Mouse (Mus musculus): Measurements from ENCODE around the gene Olfr1045. TPM values are rescaled to one million over a fixed set of nuclear protein-coding genes. Genes with fewer than 3 reads are reported as not detected.

Gene Olfr1045
- polyA plus RNA-seq, 1 experiment from 2014 or later: not detected

GRCm38 (mm10) chr2:86167422-86167821 lies 35.4 kb downstream of the Olfr1045 start, which contains the start of gene Olfr1043:
TSS of gene Olfr1043 (minus strand) at chr2:86167522.
- 89% methylated on average over 2 of the region's 2 CpGs for WGBS
- Histone ChIP-seq H3K27me3 (ENCODE audit: control insufficient read depth, insufficient read depth, low read depth, low read length) (no peaks in the 10 kb centered on the region), H3K4me1 (ENCODE audit: control insufficient read depth, insufficient read depth, low read length) (no peaks in the 10 kb centered on the region), H3K27ac (ENCODE audit: low read length) (no peak within 1 kb of the TSS), H3K9me3 (replicated peaks; ENCODE audit: control insufficient read depth, low read length, poor library complexity, severe bottlenecking) (no peaks in the 10 kb centered on the region), H3K36me3 (ENCODE audit: control insufficient read depth, insufficient read depth, low read length) (no peaks in the 10 kb centered on the region), H3K4me3 (ENCODE audit: low read depth, low read length) (no peak within 1 kb of the TSS), H3K9ac (ENCODE audit: low read depth, low read length) (no peak within 1 kb of the TSS), H3K4me2 (ENCODE audit: low read length) (no peak within 1 kb of the TSS)
- no peak for ATAC-seq

DNA sequence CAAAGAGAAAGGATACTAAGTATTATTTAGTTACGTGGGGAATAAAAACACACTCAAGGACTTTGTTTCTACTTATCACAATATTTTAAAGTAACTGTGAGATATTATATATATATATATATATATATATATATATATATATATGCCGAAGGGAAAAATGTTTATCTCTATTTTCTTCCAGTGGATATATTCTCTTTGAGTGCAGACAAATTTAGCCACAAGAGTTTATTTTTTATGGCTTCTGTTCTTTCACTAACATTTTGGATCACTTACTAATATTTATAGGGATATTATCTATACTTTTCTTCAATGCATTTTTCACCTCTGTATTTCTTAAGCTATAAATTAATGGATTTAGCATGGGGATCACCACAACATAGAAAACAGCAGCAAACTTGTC lies 41.1 kb downstream of the Olfr1045 start, which contains the start of gene Olfr1042:
Olfr1042 (minus strand) TSS at position 101 of the 400 bp plus-strand sequence.
- Histone ChIP-seq H3K9me3 (replicated peaks; ENCODE audit: control insufficient read depth, low read length, poor library complexity, severe bottlenecking) (no peaks in the 10 kb centered on the region), H3K27ac (ENCODE audit: low read length) (no peak within 1 kb of the TSS), H3K4me2 (ENCODE audit: low read length) (no peak within 1 kb of the TSS), H3K36me3 (ENCODE audit: control insufficient read depth, insufficient read depth, low read length) (no peaks in the 10 kb centered on the region), H3K4me1 (ENCODE audit: control insufficient read depth, insufficient read depth, low read length) (no peaks in the 10 kb centered on the region), H3K4me3 (ENCODE audit: low read depth, low read length) (no peak within 1 kb of the TSS), H3K9ac (ENCODE audit: low read depth, low read length) (no peak within 1 kb of the TSS), H3K27me3 (ENCODE audit: control insufficient read depth, insufficient read depth, low read depth, low read length) (no peaks in the 10 kb centered on the region)
- no peak for ATAC-seq
- 91% methylated on average over 2 of the region's 2 CpGs for WGBS

DNA sequence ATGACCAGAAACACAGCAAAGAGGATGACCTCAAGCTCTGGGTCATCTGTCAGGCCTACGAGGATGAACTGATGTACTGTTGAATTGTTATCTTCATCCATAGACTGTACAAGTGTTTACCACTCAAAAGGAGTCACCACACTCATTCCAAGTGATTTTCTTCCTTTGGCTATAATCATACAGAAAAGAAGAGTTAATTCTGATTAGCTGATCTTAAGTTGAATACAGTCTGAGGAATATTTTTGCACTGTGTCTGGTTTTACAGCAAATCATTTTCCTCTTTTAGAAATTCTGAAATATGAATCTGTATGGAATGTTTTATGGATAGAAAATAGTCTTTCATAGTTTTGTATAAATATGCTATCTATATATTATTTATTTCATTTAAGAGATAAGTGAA lies 56.2 kb downstream of the Olfr1045 start, which contains the start of gene Olfr1040:
Olfr1040 (minus strand) TSS at position 101 of the 400 bp plus-strand sequence.
- Histone ChIP-seq H3K4me3 (ENCODE audit: low read depth, low read length) (no peak within 1 kb of the TSS), H3K9ac (ENCODE audit: low read depth, low read length) (no peak within 1 kb of the TSS), H3K27me3 (ENCODE audit: control insufficient read depth, insufficient read depth, low read depth, low read length) (no peaks in the 10 kb centered on the region), H3K4me1 (ENCODE audit: control insufficient read depth, insufficient read depth, low read length) (no peaks in the 10 kb centered on the region), H3K36me3 (ENCODE audit: control insufficient read depth, insufficient read depth, low read length) (no peaks in the 10 kb centered on the region), H3K27ac (ENCODE audit: low read length) (no peak within 1 kb of the TSS), H3K9me3 (replicated peaks; ENCODE audit: control insufficient read depth, low read length, poor library complexity, severe bottlenecking) (no peaks in the 10 kb centered on the region), H3K4me2 (ENCODE audit: low read length) (no peak within 1 kb of the TSS)
- WGBS: 82% methylated on average over 1 of the region's 1 CpGs
- no peak for ATAC-seq

Other genes starting within 250 kb of the Olfr1045 start
- not detected in 2 replicates for gene Olfr1029, start 229.1 kb downstream of the Olfr1045 start, polyA plus RNA-seq (2015; fragmentation: Nextera tagmentation; extraction: Ambion mirVana)
- not detected in 2 replicates for gene Olfr1030, start 223.7 kb downstream of the Olfr1045 start, polyA plus RNA-seq (2015; fragmentation: Nextera tagmentation; extraction: Ambion mirVana)
- gene Olfr1031, start 212.7 kb downstream of the Olfr1045 start, polyA plus RNA-seq (2015; fragmentation: Nextera tagmentation; extraction: Ambion mirVana): not detected in 2 replicates
- not detected in 2 replicates for gene Olfr1032, start 197.5 kb downstream of the Olfr1045 start, polyA plus RNA-seq (2015; fragmentation: Nextera tagmentation; extraction: Ambion mirVana)
- 0.79 TPM in 1 of 2 replicates, not detected in the other for gene Olfr1033, start 182.4 kb downstream of the Olfr1045 start, polyA plus RNA-seq (2015; fragmentation: Nextera tagmentation; extraction: Ambion mirVana)
- gene Olfr1034, start 157.1 kb downstream of the Olfr1045 start, polyA plus RNA-seq (2015; fragmentation: Nextera tagmentation; extraction: Ambion mirVana): not detected in 2 replicates
- gene Olfr1036, start 129.0 kb downstream of the Olfr1045 start, polyA plus RNA-seq (2015; fragmentation: Nextera tagmentation; extraction: Ambion mirVana): not detected in 2 replicates
- not detected in 2 replicates for gene Olfr1037, start 115.6 kb downstream of the Olfr1045 start, polyA plus RNA-seq (2015; fragmentation: Nextera tagmentation; extraction: Ambion mirVana)
- gene Olfr1039, start 67.1 kb downstream of the Olfr1045 start, polyA plus RNA-seq (2015; fragmentation: Nextera tagmentation; extraction: Ambion mirVana): not detected in 2 replicates
- gene Olfr1040, start 56.3 kb downstream of the Olfr1045 start, polyA plus RNA-seq (2015; fragmentation: Nextera tagmentation; extraction: Ambion mirVana): not detected in 2 replicates
- gene Olfr1042, start 41.2 kb downstream of the Olfr1045 start, polyA plus RNA-seq (2015; fragmentation: Nextera tagmentation; extraction: Ambion mirVana): not detected in 2 replicates
- not detected in 2 replicates for gene Olfr1043, start 35.5 kb downstream of the Olfr1045 start, polyA plus RNA-seq (2015; fragmentation: Nextera tagmentation; extraction: Ambion mirVana)
- not detected in 2 replicates for gene Olfr1044, start 25.2 kb downstream of the Olfr1045 start, polyA plus RNA-seq (2015; fragmentation: Nextera tagmentation; extraction: Ambion mirVana)
- gene Olfr52, start 17.3 kb downstream of the Olfr1045 start, polyA plus RNA-seq (2015; fragmentation: Nextera tagmentation; extraction: Ambion mirVana): not detected in 2 replicates
- gene Olfr1046, start 16.3 kb upstream of the Olfr1045 start, polyA plus RNA-seq (2015; fragmentation: Nextera tagmentation; extraction: Ambion mirVana): not detected in 2 replicates
- not detected in 2 replicates for gene Olfr1047, start 28.4 kb upstream of the Olfr1045 start, polyA plus RNA-seq (2015; fragmentation: Nextera tagmentation; extraction: Ambion mirVana)
- gene Olfr1048, start 37.3 kb upstream of the Olfr1045 start, polyA plus RNA-seq (2015; fragmentation: Nextera tagmentation; extraction: Ambion mirVana): not detected in 2 replicates
- not detected in 2 replicates for gene Olfr1049, start 55.3 kb upstream of the Olfr1045 start, polyA plus RNA-seq (2015; fragmentation: Nextera tagmentation; extraction: Ambion mirVana)
- not detected in 2 replicates for gene Olfr1051, start 76.1 kb upstream of the Olfr1045 start, polyA plus RNA-seq (2015; fragmentation: Nextera tagmentation; extraction: Ambion mirVana)
- not detected in 2 replicates for gene Olfr1052, start 89.4 kb upstream of the Olfr1045 start, polyA plus RNA-seq (2015; fragmentation: Nextera tagmentation; extraction: Ambion mirVana)
- not detected in 2 replicates for gene Olfr1053, start 112.3 kb upstream of the Olfr1045 start, polyA plus RNA-seq (2015; fragmentation: Nextera tagmentation; extraction: Ambion mirVana)
- gene Olfr1054, start 132.4 kb upstream of the Olfr1045 start, polyA plus RNA-seq (2015; fragmentation: Nextera tagmentation; extraction: Ambion mirVana): not detected in 2 replicates
- gene Olfr1055, start 147.3 kb upstream of the Olfr1045 start, polyA plus RNA-seq (2015; fragmentation: Nextera tagmentation; extraction: Ambion mirVana): not detected in 2 replicates
- not detected in 2 replicates for gene Olfr1056, start 159.5 kb upstream of the Olfr1045 start, polyA plus RNA-seq (2015; fragmentation: Nextera tagmentation; extraction: Ambion mirVana)
- gene Olfr1057, start 175.4 kb upstream of the Olfr1045 start, polyA plus RNA-seq (2015; fragmentation: Nextera tagmentation; extraction: Ambion mirVana): not detected in 2 replicates
- not detected in 2 replicates for gene Olfr1058, start 185.6 kb upstream of the Olfr1045 start, polyA plus RNA-seq (2015; fragmentation: Nextera tagmentation; extraction: Ambion mirVana)
- not detected in 2 replicates for gene Olfr1061, start 211.0 kb upstream of the Olfr1045 start, polyA plus RNA-seq (2015; fragmentation: Nextera tagmentation; extraction: Ambion mirVana)
- not detected in 2 replicates for gene Olfr1062, start 223.7 kb upstream of the Olfr1045 start, polyA plus RNA-seq (2015; fragmentation: Nextera tagmentation; extraction: Ambion mirVana)
- not detected in 2 replicates for gene Olfr1065, start 247.6 kb upstream of the Olfr1045 start, polyA plus RNA-seq (2015; fragmentation: Nextera tagmentation; extraction: Ambion mirVana)

Data from midbrain, embryonic 16.5 days (tissue).